Mouse (Mus musculus): ENCODE data around the gene Hist2h3c2. TPM values are rescaled to one million over a fixed set of nuclear protein-coding genes. Genes with fewer than 3 reads are reported as not detected.
A peak's percentile ranks its signal among the peaks of the same experiment; 100 is the strongest.

Gene Hist2h3c2
- polyA plus RNA-seq, 1 experiment from 2014 or later: 1.7 TPM

- no peaks in the 10 kb centered on the region for H3K36me3 ChIP-seq (replicated peaks; ENCODE audit: control insufficient read depth, insufficient read depth)
- peak overlapping the region; percentile 48 for H3K4me2 ChIP-seq (replicated peaks)
- peaks cover 12% of the 10 kb centered on the region for H3K4me1 ChIP-seq (replicated peaks; ENCODE audit: control insufficient read depth, insufficient read depth, low read length)
- 31% methylated on average over 7 of the region's 7 CpGs for WGBS
- H3K27me3 ChIP-seq (ENCODE audit: control insufficient read depth, insufficient read depth, low read length): no peaks in the 10 kb centered on the region
- peak overlapping the region; percentile 27 for H3K4me3 ChIP-seq (replicated peaks; ENCODE audit: low read length)
- no peak for DNase-seq (ENCODE audit: low spot score)
- H3K27ac ChIP-seq: no peak overlapping the region
- no peak for ATAC-seq (ENCODE audit: low FRiP score)
- H3K9ac ChIP-seq: peak overlapping the region; percentile 49; the same call in 1 of the 2 replicates
- no peaks in the 10 kb centered on the region for H3K9me3 ChIP-seq (ENCODE audit: control insufficient read depth, low read length)
Measured at GRCm38 (mm10) chr3:96237335-96237903, 1.5 kb downstream of the Hist2h3c2 start.

GRCm38 (mm10) chr3:96236834-96237334, 2.0 kb downstream of the Hist2h3c2 start:
- no peaks in the 10 kb centered on the region for H3K9me3 ChIP-seq (ENCODE audit: control insufficient read depth, low read length)
- no peaks in the 10 kb centered on the region for H3K36me3 ChIP-seq (replicated peaks; ENCODE audit: control insufficient read depth, insufficient read depth)
- peaks cover 12% of the 10 kb centered on the region for H3K4me1 ChIP-seq (replicated peaks; ENCODE audit: control insufficient read depth, insufficient read depth, low read length)
- ATAC-seq (ENCODE audit: low FRiP score) (no peak), DNase-seq (ENCODE audit: low spot score) (no peak)
- H3K27ac ChIP-seq: no peak overlapping the region
- no peaks in the 10 kb centered on the region for H3K27me3 ChIP-seq (ENCODE audit: control insufficient read depth, insufficient read depth, low read length)
- H3K9ac ChIP-seq: no peak overlapping the region
- H3K4me3 ChIP-seq (replicated peaks; ENCODE audit: low read length): no peak overlapping the region
- WGBS: 85% methylated on average over 4 of the region's 4 CpGs
- H3K4me2 ChIP-seq (replicated peaks): peak overlapping the region; percentile 48

GRCm38 (mm10) chr3:96235836-96236235, 3.1 kb downstream of the Hist2h3c2 start:
- H3K4me1 ChIP-seq (replicated peaks; ENCODE audit: control insufficient read depth, insufficient read depth, low read length): peaks cover 11% of the 10 kb centered on the region
- H3K4me3 ChIP-seq (replicated peaks; ENCODE audit: low read length): no peak overlapping the region
- no peaks in the 10 kb centered on the region for H3K36me3 ChIP-seq (replicated peaks; ENCODE audit: control insufficient read depth, insufficient read depth)
- DNase-seq (ENCODE audit: low spot score): no peak
- H3K9me3 ChIP-seq (ENCODE audit: control insufficient read depth, low read length): no peaks in the 10 kb centered on the region
- H3K4me2 ChIP-seq (replicated peaks): no peak overlapping the region
- H3K27ac ChIP-seq: no peak overlapping the region
- H3K9ac ChIP-seq: no peak overlapping the region
- H3K27me3 ChIP-seq (ENCODE audit: control insufficient read depth, insufficient read depth, low read length): no peaks in the 10 kb centered on the region
- 78% methylated on average over 3 of the region's 3 CpGs for WGBS
- ATAC-seq (ENCODE audit: low FRiP score): no peak

- no peak overlapping the region for H3K27ac ChIP-seq
- no peaks in the 10 kb centered on the region for H3K27me3 ChIP-seq (ENCODE audit: control insufficient read depth, insufficient read depth, low read length)
- ATAC-seq (ENCODE audit: low FRiP score) (no peak), DNase-seq (ENCODE audit: low spot score) (no peak)
- 94% methylated on average over 2 of the region's 2 CpGs for WGBS
- no peaks in the 10 kb centered on the region for H3K36me3 ChIP-seq (replicated peaks; ENCODE audit: control insufficient read depth, insufficient read depth)
- H3K9me3 ChIP-seq (ENCODE audit: control insufficient read depth, low read length): no peaks in the 10 kb centered on the region
- no peak overlapping the region for H3K9ac ChIP-seq
- H3K4me3 ChIP-seq (replicated peaks; ENCODE audit: low read length): no peak overlapping the region
- H3K4me1 ChIP-seq (replicated peaks; ENCODE audit: control insufficient read depth, insufficient read depth, low read length): peaks cover 8% of the 10 kb centered on the region
- no peak overlapping the region for H3K4me2 ChIP-seq (replicated peaks)
Measured at GRCm38 (mm10) chr3:96234914-96235313, 4.0 kb downstream of the Hist2h3c2 start.

GRCm38 (mm10) chr3:96231758-96232120, 7.2 kb downstream of the Hist2h3c2 start:
- WGBS: 65% methylated on average over 2 of the region's 2 CpGs
- Histone ChIP-seq H3K4me2 (replicated peaks) (no peak overlapping the region), H3K36me3 (replicated peaks; ENCODE audit: control insufficient read depth, insufficient read depth) (no peaks in the 10 kb centered on the region), H3K4me3 (replicated peaks; ENCODE audit: low read length) (no peak overlapping the region), H3K9me3 (ENCODE audit: control insufficient read depth, low read length) (no peaks in the 10 kb centered on the region), H3K27ac (no peak overlapping the region), H3K9ac (no peak overlapping the region), H3K4me1 (replicated peaks; ENCODE audit: control insufficient read depth, insufficient read depth, low read length) (no peaks in the 10 kb centered on the region), H3K27me3 (ENCODE audit: control insufficient read depth, insufficient read depth, low read length) (no peaks in the 10 kb centered on the region)
- no peak for DNase-seq (ENCODE audit: low spot score)
- ATAC-seq (ENCODE audit: low FRiP score): no peak

- Histone ChIP-seq H3K27ac (no peak overlapping the region), H3K4me1 (replicated peaks; ENCODE audit: control insufficient read depth, insufficient read depth, low read length) (no peaks in the 10 kb centered on the region), H3K36me3 (replicated peaks; ENCODE audit: control insufficient read depth, insufficient read depth) (no peaks in the 10 kb centered on the region), H3K4me3 (replicated peaks; ENCODE audit: low read length) (no peak overlapping the region), H3K4me2 (replicated peaks) (no peak overlapping the region), H3K27me3 (ENCODE audit: control insufficient read depth, insufficient read depth, low read length) (no peaks in the 10 kb centered on the region), H3K9ac (no peak overlapping the region), H3K9me3 (ENCODE audit: control insufficient read depth, low read length) (no peaks in the 10 kb centered on the region)
- ATAC-seq (ENCODE audit: low FRiP score) (no peak), DNase-seq (ENCODE audit: low spot score) (no peak)
- WGBS: 81% methylated on average over 4 of the region's 4 CpGs
Measured at GRCm38 (mm10) chr3:96230910-96231757, 7.8 kb downstream of the Hist2h3c2 start.

- DNase-seq (ENCODE audit: low spot score): no peak
- WGBS: 80% methylated on average over 2 of the region's 2 CpGs
- H3K4me2 ChIP-seq (replicated peaks): no peak overlapping the region
- H3K36me3 ChIP-seq (replicated peaks; ENCODE audit: control insufficient read depth, insufficient read depth): no peaks in the 10 kb centered on the region
- no peak overlapping the region for H3K9ac ChIP-seq
- H3K27ac ChIP-seq: no peak overlapping the region
- no peak overlapping the region for H3K4me3 ChIP-seq (replicated peaks; ENCODE audit: low read length)
- no peak for ATAC-seq (ENCODE audit: low FRiP score)
- H3K9me3 ChIP-seq (ENCODE audit: control insufficient read depth, low read length): no peaks in the 10 kb centered on the region
- H3K27me3 ChIP-seq (ENCODE audit: control insufficient read depth, insufficient read depth, low read length): no peaks in the 10 kb centered on the region
- H3K4me1 ChIP-seq (replicated peaks; ENCODE audit: control insufficient read depth, insufficient read depth, low read length): no peaks in the 10 kb centered on the region
Measured at GRCm38 (mm10) chr3:96230404-96230803, 8.5 kb downstream of the Hist2h3c2 start.

GRCm38 (mm10) chr3:96228828-96229227, 10.1 kb downstream of the Hist2h3c2 start:
- DNase-seq (ENCODE audit: low spot score): no peak
- no peaks in the 10 kb centered on the region for H3K27me3 ChIP-seq (ENCODE audit: control insufficient read depth, insufficient read depth, low read length)
- H3K36me3 ChIP-seq (replicated peaks; ENCODE audit: control insufficient read depth, insufficient read depth): no peaks in the 10 kb centered on the region
- no peak for ATAC-seq (ENCODE audit: low FRiP score)
- WGBS: 78% methylated on average over 2 of the region's 2 CpGs
- no peak overlapping the region for H3K9ac ChIP-seq
- H3K27ac ChIP-seq: no peak overlapping the region
- no peak overlapping the region for H3K4me2 ChIP-seq (replicated peaks)
- no peaks in the 10 kb centered on the region for H3K4me1 ChIP-seq (replicated peaks; ENCODE audit: control insufficient read depth, insufficient read depth, low read length)
- no peak overlapping the region for H3K4me3 ChIP-seq (replicated peaks; ENCODE audit: low read length)
- H3K9me3 ChIP-seq (ENCODE audit: control insufficient read depth, low read length): no peaks in the 10 kb centered on the region

- Histone ChIP-seq H3K27ac (no peak overlapping the region), H3K4me2 (replicated peaks) (no peak overlapping the region), H3K4me3 (replicated peaks; ENCODE audit: low read length) (no peak overlapping the region), H3K4me1 (replicated peaks; ENCODE audit: control insufficient read depth, insufficient read depth, low read length) (peaks cover 11% of the 10 kb centered on the region), H3K36me3 (replicated peaks; ENCODE audit: control insufficient read depth, insufficient read depth) (no peaks in the 10 kb centered on the region), H3K27me3 (ENCODE audit: control insufficient read depth, insufficient read depth, low read length) (no peaks in the 10 kb centered on the region), H3K9ac (no peak overlapping the region), H3K9me3 (ENCODE audit: control insufficient read depth, low read length) (no peaks in the 10 kb centered on the region)
- WGBS: 76% methylated on average over 8 of the region's 8 CpGs
- DNase-seq (ENCODE audit: low spot score) (no peak), ATAC-seq (ENCODE audit: low FRiP score) (no peak)
Measured at GRCm38 (mm10) chr3:96226695-96227648, 12.0 kb downstream of the Hist2h3c2 start.
